Mouse (Mus musculus) G1E (cell line): ENCODE results near the gene Slc13a4. TPM values are rescaled to one million over a fixed set of nuclear protein-coding genes. Genes with fewer than 3 reads are reported as not detected.

Source experiments
- ATAC-seq: 2 replicates; pipeline ENCODE4 v1.8.0; 2016; ENCODE audit warnings: mild to moderate bottlenecking; ENCODE audit not compliant: insufficient number of reproducible peaks, poor library complexity, low FRiP score, severe bottlenecking; ENCODE audit errors: extremely low read depth
- DNase-seq: peaks from one replicate; pipeline ENCODE4 v3.0.0; 2012; ENCODE audit warnings: low spot score
- H3K27me3 ChIP-seq: 2 replicates; pipeline ENCODE4 v1.6.1; 2012; ENCODE audit warnings: mild to moderate bottlenecking, low read length, inconsistent platforms; ENCODE audit not compliant: insufficient read depth
- H3K36me3 ChIP-seq: replicated peaks from 2 replicates; pipeline ENCODE3; 2012; ENCODE audit warnings: mild to moderate bottlenecking, inconsistent platforms
- H3K4me1 ChIP-seq: 2 replicates; pipeline ENCODE4 v1.6.1; 2012; ENCODE audit warnings: low read depth, low read length, inconsistent platforms, mixed read lengths; ENCODE audit not compliant: insufficient read depth
- H3K4me3 ChIP-seq: 2 replicates; pipeline ENCODE4 v1.5.1; 2012; ENCODE audit warnings: low read depth, mild to moderate bottlenecking, inconsistent platforms, low read length, moderate library complexity, mixed read lengths
- H3K9me3 ChIP-seq: replicated peaks from 2 replicates; pipeline ENCODE4 v1.6.1; 2012; ENCODE audit warnings: inconsistent platforms
- CTCF ChIP-seq: IDR thresholded peaks from 2 replicates; pipeline ENCODE4 v1.5.1; 2012; ENCODE audit warnings: low read depth, low read length, inconsistent platforms, mixed read lengths
- GATA1 ChIP-seq: IDR thresholded peaks from 2 replicates; pipeline ENCODE4 v1.6.1; 2012; ENCODE audit warnings: borderline replicate concordance, low read length, inconsistent platforms, mixed read lengths
- GATA2 ChIP-seq: IDR thresholded peaks from 2 replicates; pipeline ENCODE4 v1.6.1; 2012; ENCODE audit warnings: low read depth, low read length, inconsistent platforms, borderline replicate concordance
- POLR2AphosphoS5 ChIP-seq: IDR thresholded peaks from 2 replicates; pipeline ENCODE4 v1.6.1; 2012; ENCODE audit warnings: low read depth, low read length, inconsistent platforms; ENCODE audit not compliant: insufficient replicate concordance
- TAL1 ChIP-seq: conservative IDR thresholded peaks from 2 replicates; pipeline ENCODE4 v1.6.1; 2012; ENCODE audit warnings: low read depth, low read length, inconsistent platforms, mixed read lengths
- polyA plus RNA-seq: library from polyadenylated mRNA; stranded (reverse); fragments of >175 nt; gene quantifications from 2 replicates; pipeline ENCODE4 v1.2.3, GENCODE M21; 2012
- total RNA-seq, 2 experiments: library from RNA; stranded (forward) in 1 of 2; stranded (reverse) in 1 of 2; fragments of 200-1000 nt in 1 of 2; fragments of >200 nt in 1 of 2; fragmentation: Nextera tagmentation in 1 of 2; gene quantifications; 2 replicates each; pipeline ENCODE4 v1.2.3; 2014 to 2017

The Slc13a4 gene
- total and polyA plus RNA-seq, 3 experiments, result 0.05 TPM; not detected in 2

- H3K4me1 ChIP-seq, result no peaks in the 10 kb centered on the region
- TF ChIP-seq GATA2 (no peak), GATA1 (no peak), TAL1 (no peak), POLR2AphosphoS5 (no peak), CTCF (no peak)
- peaks cover 32% of the 10 kb centered on the region for H3K27me3 ChIP-seq
- H3K36me3 ChIP-seq, result no peaks in the 10 kb centered on the region
- no peak for DNase-seq
- no peak for ATAC-seq
- H3K9me3 ChIP-seq, result no peaks in the 10 kb centered on the region
- H3K4me3 ChIP-seq, result no peak overlapping the region
Measured at GRCm38 (mm10) chr6:35333632-35334031, 25.7 kb upstream of the Slc13a4 start.

- H3K4me3 ChIP-seq, result no peak overlapping the region
- TF ChIP-seq POLR2AphosphoS5 (no peak), GATA2 (no peak), TAL1 (no peak), GATA1 (no peak)
- H3K9me3 ChIP-seq, result no peaks in the 10 kb centered on the region
- H3K4me1 ChIP-seq, result no peaks in the 10 kb centered on the region
- H3K36me3 ChIP-seq, result no peaks in the 10 kb centered on the region
- no peak for ATAC-seq
- no peak for DNase-seq
- H3K27me3 ChIP-seq, result peaks cover 22% of the 10 kb centered on the region
Measured at GRCm38 (mm10) chr6:35330834-35331233, 22.9 kb upstream of the Slc13a4 start.

GRCm38 (mm10) chr6:35329956-35330355, 22.0 kb upstream of the Slc13a4 start:
- TF ChIP-seq GATA2 (no peak), CTCF (no peak), POLR2AphosphoS5 (no peak), GATA1 (no peak), TAL1 (no peak)
- DNase-seq (no peak), ATAC-seq (no peak)
- H3K36me3 ChIP-seq, result no peaks in the 10 kb centered on the region
- no peaks in the 10 kb centered on the region for H3K9me3 ChIP-seq
- no peaks in the 10 kb centered on the region for H3K4me1 ChIP-seq
- no peak overlapping the region for H3K4me3 ChIP-seq
- H3K27me3 ChIP-seq, result peaks cover 24% of the 10 kb centered on the region

GRCm38 (mm10) chr6:35326111-35326515, 18.2 kb upstream of the Slc13a4 start, which contains the start of gene Fam180a:
TSS of gene Fam180a (minus strand) at chr6:35326141.
- ATAC-seq, result no peak
- no peak for TF ChIP-seq CTCF
- TF ChIP-seq GATA2, result no peak
- no peak for TF ChIP-seq POLR2AphosphoS5
- Histone ChIP-seq H3K9me3 (no peaks in the 10 kb centered on the region), H3K36me3 (no peaks in the 10 kb centered on the region), H3K4me1 (no peaks in the 10 kb centered on the region), H3K27me3 (peaks cover 30% of the 10 kb centered on the region), H3K4me3 (no peak within 1 kb of the TSS)
- DNase-seq, result no peak

- Histone ChIP-seq H3K9me3 (no peaks in the 10 kb centered on the region), H3K4me1 (peaks cover 7% of the 10 kb centered on the region; the same call in 1 of the 2 replicates), H3K4me3 (no peak overlapping the region), H3K36me3 (no peaks in the 10 kb centered on the region), H3K27me3 (peaks cover 34% of the 10 kb centered on the region)
- DNase-seq (no peak), ATAC-seq (no peak)
- TF ChIP-seq CTCF (no peak), GATA2 (no peak), TAL1 (no peak), GATA1 (no peak), POLR2AphosphoS5 (no peak)
Measured at GRCm38 (mm10) chr6:35324306-35324705, 16.4 kb upstream of the Slc13a4 start.

- Histone ChIP-seq H3K9me3 (no peaks in the 10 kb centered on the region), H3K36me3 (no peaks in the 10 kb centered on the region), H3K4me3 (no peak overlapping the region), H3K4me1 (peaks cover 7% of the 10 kb centered on the region; the same call in 1 of the 2 replicates), H3K27me3 (peaks cover 42% of the 10 kb centered on the region)
- ATAC-seq (no peak), DNase-seq (no peak)
- no peak for TF ChIP-seq TAL1
Measured at GRCm38 (mm10) chr6:35323046-35323445, 15.1 kb upstream of the Slc13a4 start.

GRCm38 (mm10) chr6:35321105-35321504, 13.2 kb upstream of the Slc13a4 start:
- no peaks in the 10 kb centered on the region for H3K9me3 ChIP-seq
- no peak for TF ChIP-seq TAL1
- peaks cover 7% of the 10 kb centered on the region; the same call in 1 of the 2 replicates for H3K4me1 ChIP-seq
- no peaks in the 10 kb centered on the region for H3K36me3 ChIP-seq
- DNase-seq (no peak), ATAC-seq (no peak)
- H3K27me3 ChIP-seq, result peaks cover 50% of the 10 kb centered on the region
- no peak overlapping the region for H3K4me3 ChIP-seq
